Mouse (Mus musculus) kidney, adult 2 months (tissue): ENCODE measurements around the gene Gm28051. TPM values are rescaled to one million over a fixed set of nuclear protein-coding genes. Genes with fewer than 3 reads are reported as not detected.

ENCODE experiments used
- DNase-seq: peaks from one replicate; pipeline ENCODE4 v3.0.0; 2021
- H3K27ac ChIP-seq: fragments of 200-500 bp; 2 replicates; pipeline ENCODE4 v1.5.1; 2012; ENCODE audit warnings: low read depth, low read length, control low read depth, inconsistent platforms; ENCODE audit not compliant: insufficient read depth
- H3K27me3 ChIP-seq: fragments of 200-500 bp; replicated peaks from 2 replicates; pipeline ENCODE4 v1.6.1; 2012; ENCODE audit warnings: mild to moderate bottlenecking, moderate library complexity, low read length, inconsistent platforms; ENCODE audit not compliant: control insufficient read depth, insufficient read depth
- H3K36me3 ChIP-seq: fragments of 200-500 bp; 2 replicates; pipeline ENCODE4 v1.6.1; 2012; ENCODE audit warnings: mild to moderate bottlenecking, moderate library complexity, low read length, inconsistent platforms; ENCODE audit not compliant: control insufficient read depth, insufficient read depth
- H3K4me1 ChIP-seq: fragments of 200-500 bp; 2 replicates; pipeline ENCODE4 v1.6.1; 2011; ENCODE audit warnings: low read length; ENCODE audit not compliant: control insufficient read depth, insufficient read depth
- H3K4me3 ChIP-seq: fragments of 200-500 bp; 2 replicates; pipeline ENCODE4 v1.5.1; 2011; ENCODE audit warnings: mild to moderate bottlenecking, low read depth, low read length, control low read depth; ENCODE audit not compliant: insufficient read depth
- CTCF ChIP-seq: fragments of 200-500 bp; conservative IDR thresholded peaks from 2 replicates; pipeline ENCODE4 v1.5.1; 2011; ENCODE audit warnings: low read depth, mild to moderate bottlenecking, control low read depth, low read length, moderate library complexity, mixed read lengths; ENCODE audit not compliant: insufficient read depth, insufficient read length
- POLR2A ChIP-seq: fragments of 200-500 bp; IDR thresholded peaks from one replicate; pipeline ENCODE4 v1.6.1; 2011; ENCODE audit warnings: low read depth, low read length, control low read depth
- WGBS: fragments of 180-500 bp; shearing (Covaris S2); methylation state at CpG from one replicate; pipeline ENCODE4 v1.1.7; 2018; 5-methylcytosine and 5-hydroxymethylcytosine counted together
- polyA plus RNA-seq: library from polyadenylated mRNA; depleted of rRNA; stranded (reverse); fragments of >200 nt; gene quantifications from 2 replicates; pipeline ENCODE4 v1.2.3, GENCODE M21; 2012

The Gm28051 gene
- polyA plus RNA-seq, 1 experiment: not detected

- Histone ChIP-seq H3K4me1 (peaks cover 5% of the 10 kb centered on the region), H3K27ac (peak within 1 kb of the TSS; percentile 64), H3K36me3 (no peaks in the 10 kb centered on the region; the same call in 1 of the 2 replicates), H3K4me3 (peak within 1 kb of the TSS; percentile 96), H3K27me3 (no peaks in the 10 kb centered on the region)
- WGBS: 0% methylated on average over 10 of the region's 10 CpGs
- TF ChIP-seq POLR2A (no peak), CTCF (no peak)
- DNase-seq: no peak
These were observed 815 bp upstream of the Gm28051 start, which contains the start of gene Gm20604 for GRCm38 (mm10) chr12:102758403-102758756. Gene Gm20604, minus strand, starts transcription at chr12:102758672.

DNA sequence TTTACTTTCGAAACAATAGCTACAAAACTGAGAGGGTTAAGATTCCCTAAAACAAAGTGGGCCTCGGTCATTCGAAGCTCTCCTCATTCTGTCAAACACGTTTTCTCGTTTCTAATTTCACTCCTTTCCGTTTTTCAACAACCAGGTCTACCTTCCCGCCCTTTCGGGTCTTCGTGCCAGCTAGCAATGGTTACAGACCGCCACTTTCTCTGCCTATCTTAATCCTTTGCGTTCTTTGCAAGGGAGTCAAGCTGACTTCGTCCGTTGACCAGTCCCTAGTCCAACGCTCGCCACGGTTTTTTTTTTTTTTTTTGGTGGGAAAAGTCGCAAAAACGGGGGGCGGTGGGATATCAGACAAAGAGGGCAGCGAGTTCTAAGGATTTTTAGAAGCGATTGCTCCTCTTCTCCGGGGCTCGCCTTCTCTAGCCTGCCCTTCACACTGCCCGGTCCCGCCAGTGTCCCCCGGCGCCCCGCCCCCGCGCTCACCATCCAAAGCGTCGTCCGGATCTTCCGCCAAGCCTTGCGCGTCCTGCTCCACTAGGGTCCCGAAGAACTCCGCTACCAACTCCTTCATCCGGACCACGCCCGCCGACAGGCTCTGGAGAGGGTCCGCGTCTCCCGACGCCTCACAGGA lies 393 bp downstream of the Gm28051 start:
- peaks cover 5% of the 10 kb centered on the region for H3K4me1 ChIP-seq
- DNase-seq: no peak
- H3K27ac ChIP-seq: peak overlapping the region; percentile 64
- H3K4me3 ChIP-seq: peak overlapping the region; percentile 76
- no peak for TF ChIP-seq CTCF
- TF ChIP-seq POLR2A: no peak
- H3K36me3 ChIP-seq: no peaks in the 10 kb centered on the region
- WGBS: 1% methylated on average over 46 of the region's 46 CpGs
- H3K27me3 ChIP-seq: no peaks in the 10 kb centered on the region

GRCm38 (mm10) chr12:102756304-102756703 lies 1.3 kb downstream of the Gm28051 start:
- H3K4me3 ChIP-seq: no peak overlapping the region
- TF ChIP-seq POLR2A: no peak
- TF ChIP-seq CTCF: peak; percentile 26; the same call in 1 of the 2 replicates
- H3K4me1 ChIP-seq: peaks cover 5% of the 10 kb centered on the region
- H3K36me3 ChIP-seq: no peaks in the 10 kb centered on the region
- no peak for DNase-seq
- no peaks in the 10 kb centered on the region for H3K27me3 ChIP-seq
- H3K27ac ChIP-seq: no peak overlapping the region
- WGBS: 79% methylated on average over 7 of the region's 7 CpGs

DNA sequence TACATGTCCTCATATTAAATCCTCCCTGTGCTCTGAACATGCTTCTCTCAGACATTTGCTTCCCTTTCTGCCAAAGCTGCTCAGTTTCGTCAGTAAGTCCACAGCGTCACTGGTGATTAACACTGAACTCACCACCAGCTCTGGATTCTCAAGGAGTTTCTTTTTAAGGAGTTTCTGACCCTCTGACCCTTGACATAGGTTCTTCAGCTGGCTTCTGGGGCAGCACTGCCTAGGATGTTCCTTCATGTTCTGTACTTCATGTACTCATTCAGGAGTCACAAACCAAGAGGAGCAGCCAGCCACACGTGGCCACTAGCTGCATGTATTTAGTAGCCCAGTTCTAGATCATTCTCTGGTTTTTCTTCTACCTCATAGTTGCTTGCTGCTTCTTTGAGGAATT lies 9.3 kb downstream of the Gm28051 start:
- no peaks in the 10 kb centered on the region for H3K36me3 ChIP-seq
- no peak overlapping the region for H3K4me3 ChIP-seq
- no peaks in the 10 kb centered on the region for H3K27me3 ChIP-seq
- no peak for DNase-seq
- H3K27ac ChIP-seq: no peak overlapping the region
- TF ChIP-seq POLR2A (no peak), CTCF (no peak)
- peaks cover 6% of the 10 kb centered on the region for H3K4me1 ChIP-seq
- WGBS: 55% methylated on average over 3 of the region's 3 CpGs

GRCm38 (mm10) chr12:102744839-102745238 lies 12.7 kb downstream of the Gm28051 start:
- no peak for DNase-seq
- peaks cover 8% of the 10 kb centered on the region for H3K4me1 ChIP-seq
- TF ChIP-seq CTCF (no peak), POLR2A (no peak)
- WGBS: 46% methylated on average over 6 of the region's 6 CpGs
- no peak overlapping the region; the same call in none of the 2 replicates for H3K27ac ChIP-seq
- no peaks in the 10 kb centered on the region for H3K27me3 ChIP-seq
- no peak overlapping the region for H3K4me3 ChIP-seq
- no peaks in the 10 kb centered on the region for H3K36me3 ChIP-seq

DNA sequence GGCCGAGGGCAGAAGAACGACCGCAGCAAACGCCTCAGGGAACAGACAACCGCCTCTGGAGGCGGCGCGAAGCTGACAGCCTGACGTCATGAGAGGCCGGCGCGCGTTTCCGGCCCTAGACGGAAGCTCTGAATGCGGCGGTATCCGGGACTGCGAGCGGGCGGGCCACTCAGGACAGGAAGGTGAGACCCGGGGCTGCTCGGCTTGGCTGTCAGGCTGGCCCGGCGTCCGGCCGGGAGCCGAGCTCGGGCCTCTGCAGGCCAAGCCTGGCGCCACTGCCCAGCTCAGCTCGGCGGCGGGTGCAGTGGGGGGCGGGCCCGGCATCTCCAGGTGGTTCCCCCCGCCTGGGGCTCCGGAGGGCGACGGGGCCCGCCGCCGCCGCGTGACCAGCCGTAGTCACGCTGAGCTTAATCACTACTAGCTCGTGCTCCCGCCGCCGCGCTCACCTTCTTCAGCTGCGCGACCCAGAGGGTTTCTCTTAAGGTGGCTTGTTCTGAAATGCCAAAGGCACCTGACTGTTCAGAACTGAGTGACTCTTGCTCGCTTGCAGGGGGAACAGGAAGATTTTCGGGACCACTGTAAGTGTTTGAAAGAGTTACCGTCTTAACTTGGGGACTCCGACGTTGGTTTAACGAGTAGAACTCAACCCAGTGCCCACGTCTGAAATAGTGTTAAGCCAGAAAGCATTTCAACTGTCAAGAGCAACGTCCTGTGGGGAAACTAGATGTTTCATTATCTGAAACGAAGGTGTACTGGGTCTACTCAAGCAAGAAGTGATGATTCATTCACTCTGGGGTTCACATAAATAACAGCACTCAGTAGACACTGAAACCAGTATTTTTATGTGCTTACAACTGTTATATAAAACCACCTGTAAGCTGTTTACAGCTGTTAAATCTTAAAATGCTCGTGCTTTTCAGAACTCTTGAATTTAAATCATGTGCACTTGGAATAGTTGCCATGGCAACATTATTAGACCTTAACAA lies 13.7 kb downstream of the Gm28051 start, which contains the start of the genes Moap1 and Tmem251:
Gene Moap1, minus strand, starts transcription at position 73 of the 986 bp plus-strand sequence.
Gene Tmem251, plus strand, starts transcription at position 174 of the 986 bp plus-strand sequence.
- WGBS: under 1% methylated on average over 63 of the region's 63 CpGs
- H3K4me1 ChIP-seq: peaks cover 8% of the 10 kb centered on the region
- peak; percentile 52 for TF ChIP-seq POLR2A
- TF ChIP-seq CTCF: no peak
- no peaks in the 10 kb centered on the region for H3K27me3 ChIP-seq
- peak within 1 kb of the TSS; percentile 91 for H3K27ac ChIP-seq
- H3K4me3 ChIP-seq: peak within 1 kb of the TSS; percentile 98
- peak; percentile 95 for DNase-seq
- no peaks in the 10 kb centered on the region for H3K36me3 ChIP-seq
